Mouse (Mus musculus): ENCODE measurements around the gene Nrros.

DNA sequence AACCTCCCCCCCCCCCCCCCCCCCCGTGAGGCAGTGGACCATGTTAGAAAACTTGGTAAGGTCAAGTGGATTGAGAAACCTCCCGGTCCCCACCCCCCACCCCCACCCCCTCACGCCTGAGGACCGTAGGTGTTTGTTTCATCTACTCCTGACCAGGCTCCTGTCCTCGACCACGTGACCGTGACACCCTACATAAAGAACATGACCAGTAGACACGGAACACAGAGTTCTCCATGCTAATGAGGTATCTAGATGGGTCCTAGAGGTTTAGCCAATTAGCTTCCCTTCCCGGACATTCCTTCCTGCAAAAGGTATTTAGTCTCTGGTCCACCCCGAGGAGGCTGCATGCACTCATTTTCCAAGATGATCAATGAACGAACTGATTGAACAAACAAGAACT is 8.0 kb upstream of the Nrros start:
- TF ChIP-seq POLR2AphosphoS5 (IDR thresholded peaks at IDR 0.05; ENCODE audit: insufficient replicate concordance, low read depth, low read length) (no peak), GATA1 (IDR thresholded peaks at IDR 0.05; ENCODE audit: borderline replicate concordance, low read length) (no peak), CTCF (IDR thresholded peaks at IDR 0.05; ENCODE audit: low read depth, low read length) (no peak)
